1 mouse cellular context compared by ENCODE assay signal in the genomic region with DNA sequence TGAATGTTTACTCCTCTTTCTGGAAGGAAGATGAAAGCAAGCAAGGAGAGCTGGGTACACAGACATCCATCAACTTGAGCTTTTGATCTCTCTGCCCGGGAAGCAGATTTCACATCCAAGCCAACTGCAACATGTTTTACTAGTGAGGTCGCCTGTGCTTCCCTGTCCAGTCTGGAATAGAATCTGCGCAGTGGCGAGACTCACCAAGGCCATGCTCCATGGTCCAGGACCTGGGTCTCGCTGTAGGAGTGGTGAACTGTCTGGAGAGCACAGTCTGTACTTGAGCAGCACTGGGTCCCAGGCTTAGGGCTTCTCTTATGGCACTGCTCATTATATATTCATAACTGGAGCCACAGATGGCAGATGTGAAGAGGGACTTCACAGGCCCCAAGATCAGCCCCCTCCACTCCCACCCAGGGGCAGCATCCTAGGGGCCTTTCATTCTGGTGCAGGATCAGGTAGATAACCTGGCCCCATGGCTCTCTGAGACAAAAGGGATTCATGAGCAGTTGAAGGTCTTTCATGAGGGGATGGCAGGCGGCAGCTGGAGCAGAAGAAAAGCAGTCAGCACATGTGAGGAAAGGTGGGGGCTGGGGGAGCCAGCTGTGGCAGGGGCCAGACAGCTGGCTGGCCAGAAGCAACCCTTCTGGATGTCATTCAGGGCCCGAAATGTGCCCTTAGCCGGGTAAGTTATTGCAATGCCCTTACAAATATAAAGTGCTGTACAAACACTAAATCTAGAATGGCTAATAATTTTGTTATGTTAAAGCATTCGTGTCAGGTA.
TF ChIP-seq lines count a peak whose summit lies in the region.

No protein-coding gene starts in this region.

TF ChIP-seq in CH12.LX, 34 proteins besides CTCF, POLR2A, EP300 and RAD21 (continued from another document):
- TF ChIP-seq ZKSCAN1 (IDR thresholded peaks at IDR 0.05; ENCODE audit: borderline replicate concordance, low read depth, low read length) (no peak), USF1 (IDR thresholded peaks at IDR 0.05; ENCODE audit: low read depth, low read length) (no peak), MYC (IDR thresholded peaks at IDR 0.05; ENCODE audit: low read depth, low read length) (no peak)
